Mouse (Mus musculus): ENCODE data around the gene Ahrr. TPM values are rescaled to one million over a fixed set of nuclear protein-coding genes. Genes with fewer than 3 reads are reported as not detected.

Gene Ahrr
- polyA plus RNA-seq (2016; fragmentation: Nextera tagmentation; extraction: Ambion mirVana): 1.4 and 2.0 TPM in 2 replicates

GRCm38 (mm10) chr13:74292167-74292566 is at the start of gene Ahrr:
Gene Ahrr, minus strand, starts transcription at chr13:74292331.
- peaks cover 15% of the 10 kb centered on the region for H3K27me3 ChIP-seq
- ATAC-seq (ENCODE audit: low FRiP score): peak; percentile 64; the same call in 1 of the 2 replicates
- peaks cover 4% of the 10 kb centered on the region for H3K4me1 ChIP-seq
- peak within 1 kb of the TSS; percentile 25; the same call in 1 of the 2 replicates for H3K9ac ChIP-seq
- under 1% methylated on average over 26 of the region's 27 CpGs for WGBS
- H3K27ac ChIP-seq: no peak within 1 kb of the TSS
- H3K36me3 ChIP-seq (replicated peaks): no peaks in the 10 kb centered on the region
- H3K9me3 ChIP-seq: no peaks in the 10 kb centered on the region
- H3K4me3 ChIP-seq (replicated peaks): peak within 1 kb of the TSS; percentile 26
- peak within 1 kb of the TSS; percentile 55 for H3K4me2 ChIP-seq

DNA sequence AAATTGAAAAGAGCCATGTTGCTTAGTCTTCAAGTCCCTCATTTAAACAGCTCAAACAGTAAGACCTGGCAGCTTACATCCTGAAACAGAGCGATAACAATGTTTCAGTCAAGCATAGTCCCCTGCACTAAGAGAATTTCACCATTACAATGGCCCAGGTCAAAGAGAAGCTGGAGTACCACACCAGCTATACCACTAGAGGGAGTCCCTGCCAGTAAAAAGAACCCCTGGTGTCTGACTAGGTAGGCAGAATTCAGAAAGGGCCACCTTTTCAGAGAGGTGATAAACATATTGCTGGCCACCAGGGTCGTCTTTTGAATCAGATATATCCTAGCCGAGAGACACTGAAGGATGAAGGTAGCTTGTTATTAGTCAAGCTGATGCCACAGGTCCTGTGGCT is 48.9 kb upstream of the Ahrr start:
- no peak overlapping the region for H3K9ac ChIP-seq
- ATAC-seq (ENCODE audit: low FRiP score): no peak; the same call in 1 of the 2 replicates
- H3K27ac ChIP-seq: no peak overlapping the region
- H3K4me1 ChIP-seq: no peaks in the 10 kb centered on the region
- WGBS: 47% methylated on average over 3 of the region's 3 CpGs
- no peak overlapping the region for H3K4me3 ChIP-seq (replicated peaks)
- H3K36me3 ChIP-seq (replicated peaks): peaks cover 60% of the 10 kb centered on the region
- H3K4me2 ChIP-seq: no peak overlapping the region
- no peaks in the 10 kb centered on the region for H3K9me3 ChIP-seq
- H3K27me3 ChIP-seq: no peaks in the 10 kb centered on the region

DNA sequence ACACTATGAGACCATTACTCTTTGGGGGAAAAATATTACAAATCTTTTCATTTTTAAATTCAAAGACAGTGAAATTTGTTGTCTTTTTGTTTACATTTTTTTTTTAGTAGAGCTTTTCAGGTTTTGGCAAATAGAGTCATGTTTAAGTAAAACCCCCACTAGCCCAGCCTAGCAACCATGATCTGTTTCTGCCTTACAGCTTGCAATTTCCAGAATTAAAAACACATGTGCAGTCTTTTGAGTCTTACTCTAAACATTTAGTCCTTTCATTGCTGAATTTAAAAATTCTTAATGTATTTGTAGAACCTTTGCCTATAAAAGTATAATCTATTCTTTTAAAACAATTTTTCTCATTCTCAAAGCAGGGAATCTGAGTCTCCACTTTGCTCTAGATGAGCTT is 37.2 kb upstream of the Ahrr start:
- H3K4me2 ChIP-seq: no peak overlapping the region
- no peak overlapping the region for H3K4me3 ChIP-seq (replicated peaks)
- no peaks in the 10 kb centered on the region for H3K4me1 ChIP-seq
- no peak for ATAC-seq (ENCODE audit: low FRiP score)
- no peak overlapping the region for H3K27ac ChIP-seq
- H3K27me3 ChIP-seq: no peaks in the 10 kb centered on the region
- H3K9ac ChIP-seq: no peak overlapping the region
- no peaks in the 10 kb centered on the region for H3K9me3 ChIP-seq
- peaks cover 78% of the 10 kb centered on the region for H3K36me3 ChIP-seq (replicated peaks)

DNA sequence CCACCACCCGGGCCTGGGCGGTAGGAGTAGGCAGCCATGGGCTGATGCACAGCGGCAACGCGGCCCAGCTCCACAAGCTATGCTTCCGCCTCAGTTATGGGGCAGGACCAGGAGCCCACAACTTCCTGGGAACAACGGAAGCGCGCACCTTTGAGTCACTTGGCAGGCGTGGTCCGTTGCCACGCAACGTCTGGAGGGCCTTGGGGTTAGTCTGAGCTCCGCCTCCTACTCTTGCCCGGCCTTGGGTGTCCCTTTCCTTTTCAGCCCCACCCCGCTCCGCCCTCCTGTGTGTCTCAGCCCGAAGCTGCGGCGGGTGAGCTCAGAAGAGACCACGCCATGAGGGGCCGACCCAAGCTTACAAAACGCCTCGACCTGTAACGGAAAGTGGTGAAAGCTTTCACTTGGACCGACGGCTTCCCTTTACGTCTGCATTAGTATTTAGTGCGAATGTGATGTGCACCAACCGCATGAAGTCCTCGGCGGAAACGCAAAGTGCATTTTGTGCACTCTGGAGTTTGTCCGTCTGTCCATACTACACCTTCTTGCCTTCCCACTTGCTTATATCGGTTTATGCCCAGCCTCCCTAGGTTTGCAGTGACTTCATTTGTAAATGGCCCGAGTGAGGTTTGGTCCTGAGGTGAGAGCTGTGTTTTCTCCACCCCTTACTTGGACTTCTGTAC is 25.2 kb upstream of the Ahrr start, which contains the start of gene Pdcd6:
Gene Pdcd6 (minus strand): TSS at position 411 of the 680 bp plus-strand sequence.
- no peaks in the 10 kb centered on the region for H3K9me3 ChIP-seq
- no peak within 1 kb of the TSS for H3K27ac ChIP-seq
- peaks cover 15% of the 10 kb centered on the region for H3K4me1 ChIP-seq
- peaks cover 22% of the 10 kb centered on the region for H3K36me3 ChIP-seq (replicated peaks)
- H3K4me2 ChIP-seq: peak within 1 kb of the TSS; percentile 84
- H3K9ac ChIP-seq: peak within 1 kb of the TSS; percentile 71
- under 1% methylated on average over 36 of the region's 36 CpGs for WGBS
- H3K4me3 ChIP-seq (replicated peaks): peak within 1 kb of the TSS; percentile 87
- ATAC-seq (ENCODE audit: low FRiP score): peak; percentile 98
- H3K27me3 ChIP-seq: no peaks in the 10 kb centered on the region

- WGBS: 4% methylated on average over 15 of the region's 15 CpGs
- no peaks in the 10 kb centered on the region for H3K27me3 ChIP-seq
- no peak overlapping the region for H3K27ac ChIP-seq
- peaks cover 17% of the 10 kb centered on the region for H3K36me3 ChIP-seq (replicated peaks)
- ATAC-seq (ENCODE audit: low FRiP score): no peak; the same call in 1 of the 2 replicates
- peaks cover 15% of the 10 kb centered on the region for H3K4me1 ChIP-seq
- no peaks in the 10 kb centered on the region for H3K9me3 ChIP-seq
- H3K9ac ChIP-seq: peak overlapping the region; percentile 71
- H3K4me2 ChIP-seq: peak overlapping the region; percentile 84
- peak overlapping the region; percentile 87 for H3K4me3 ChIP-seq (replicated peaks)
Measured at GRCm38 (mm10) chr13:74316789-74317169, 24.6 kb upstream of the Ahrr start.

- Histone ChIP-seq H3K9me3 (no peaks in the 10 kb centered on the region), H3K4me1 (peaks cover 15% of the 10 kb centered on the region), H3K4me3 (replicated peaks) (peak overlapping the region; percentile 87), H3K9ac (peak overlapping the region; percentile 71), H3K27ac (no peak overlapping the region), H3K36me3 (replicated peaks) (peaks cover 13% of the 10 kb centered on the region), H3K4me2 (peak overlapping the region; percentile 84), H3K27me3 (no peaks in the 10 kb centered on the region)
- no peak for ATAC-seq (ENCODE audit: low FRiP score)
- 29% methylated on average over 4 of the region's 4 CpGs for WGBS
Measured at GRCm38 (mm10) chr13:74316386-74316785, 24.3 kb upstream of the Ahrr start.

DNA sequence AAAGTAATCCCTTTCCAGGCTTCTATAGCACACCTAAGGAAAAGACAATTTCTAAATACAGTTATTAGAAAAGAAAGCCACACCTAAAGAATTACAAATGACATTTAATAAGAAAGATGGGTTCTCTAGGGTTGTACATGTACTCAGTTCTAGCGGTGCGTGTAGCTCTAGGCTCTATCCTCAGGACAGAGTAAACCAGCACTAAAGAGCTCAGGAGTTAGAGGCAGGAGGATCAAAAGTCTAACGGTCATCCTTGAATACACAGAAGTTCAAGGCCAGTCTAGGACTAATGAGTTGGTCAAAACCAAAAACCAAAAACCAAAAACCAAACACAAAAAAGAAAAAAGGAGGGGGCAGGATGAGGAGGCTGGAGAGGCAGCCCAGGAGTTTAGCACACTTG is 22.5 kb upstream of the Ahrr start:
- peaks cover 13% of the 10 kb centered on the region for H3K36me3 ChIP-seq (replicated peaks)
- H3K27ac ChIP-seq: no peak overlapping the region
- 95% methylated on average over 3 of the region's 3 CpGs for WGBS
- H3K4me2 ChIP-seq: no peak overlapping the region
- H3K9ac ChIP-seq: no peak overlapping the region
- no peak overlapping the region for H3K4me3 ChIP-seq (replicated peaks)
- ATAC-seq (ENCODE audit: low FRiP score): no peak
- H3K27me3 ChIP-seq: no peaks in the 10 kb centered on the region
- peaks cover 15% of the 10 kb centered on the region for H3K4me1 ChIP-seq
- no peaks in the 10 kb centered on the region for H3K9me3 ChIP-seq

DNA sequence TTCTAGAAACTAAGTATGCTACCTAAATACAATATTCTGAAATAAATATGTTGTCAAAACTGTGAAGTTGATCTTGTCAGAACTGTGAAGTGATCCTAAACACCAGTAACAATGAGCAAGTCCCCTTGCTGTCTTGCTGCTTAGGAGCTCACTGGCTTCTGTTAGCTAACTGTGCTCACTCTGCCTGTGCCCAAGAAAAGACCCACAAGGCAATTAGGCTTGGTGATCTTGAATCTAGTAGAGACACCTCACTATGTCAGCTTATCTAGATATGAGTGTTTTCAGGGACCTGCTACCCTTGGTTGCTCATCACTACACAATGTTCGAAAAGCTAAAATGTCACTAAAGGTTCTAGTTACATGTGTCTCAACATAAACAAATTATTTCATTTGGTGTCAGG is 13.6 kb upstream of the Ahrr start:
- Histone ChIP-seq H3K4me2 (no peak overlapping the region), H3K9ac (no peak overlapping the region), H3K4me3 (replicated peaks) (no peak overlapping the region), H3K27ac (no peak overlapping the region), H3K9me3 (no peaks in the 10 kb centered on the region), H3K36me3 (replicated peaks) (peaks cover 70% of the 10 kb centered on the region), H3K27me3 (no peaks in the 10 kb centered on the region), H3K4me1 (no peaks in the 10 kb centered on the region)
- WGBS: 98% methylated on average over 1 of the region's 1 CpGs
- no peak for ATAC-seq (ENCODE audit: low FRiP score)

DNA sequence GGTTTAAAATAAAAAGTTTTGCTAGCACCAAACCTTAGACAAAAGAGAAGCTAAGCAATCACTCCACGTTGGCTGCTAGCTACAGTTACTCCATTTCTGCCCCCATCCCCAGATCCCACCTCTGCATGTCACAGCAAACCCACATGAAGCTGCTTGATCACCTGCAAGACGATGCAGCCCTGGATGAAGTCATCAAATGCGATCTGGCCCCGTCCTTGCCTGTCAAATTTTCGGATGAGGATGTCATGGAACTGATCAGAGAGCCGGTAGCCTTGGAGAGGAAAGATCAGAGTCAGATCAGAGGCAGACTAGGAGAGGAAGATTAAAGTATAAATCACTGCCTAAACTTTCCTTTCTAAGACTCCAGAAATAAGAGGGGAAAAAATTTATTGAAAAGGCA is 13.2 kb upstream of the Ahrr start:
- no peak overlapping the region for H3K4me3 ChIP-seq (replicated peaks)
- peaks cover 66% of the 10 kb centered on the region for H3K36me3 ChIP-seq (replicated peaks)
- no peak overlapping the region for H3K9ac ChIP-seq
- H3K9me3 ChIP-seq: no peaks in the 10 kb centered on the region
- H3K27ac ChIP-seq: no peak overlapping the region
- no peaks in the 10 kb centered on the region for H3K27me3 ChIP-seq
- no peak for ATAC-seq (ENCODE audit: low FRiP score)
- 90% methylated on average over 6 of the region's 6 CpGs for WGBS
- no peaks in the 10 kb centered on the region for H3K4me1 ChIP-seq
- H3K4me2 ChIP-seq: no peak overlapping the region

DNA sequence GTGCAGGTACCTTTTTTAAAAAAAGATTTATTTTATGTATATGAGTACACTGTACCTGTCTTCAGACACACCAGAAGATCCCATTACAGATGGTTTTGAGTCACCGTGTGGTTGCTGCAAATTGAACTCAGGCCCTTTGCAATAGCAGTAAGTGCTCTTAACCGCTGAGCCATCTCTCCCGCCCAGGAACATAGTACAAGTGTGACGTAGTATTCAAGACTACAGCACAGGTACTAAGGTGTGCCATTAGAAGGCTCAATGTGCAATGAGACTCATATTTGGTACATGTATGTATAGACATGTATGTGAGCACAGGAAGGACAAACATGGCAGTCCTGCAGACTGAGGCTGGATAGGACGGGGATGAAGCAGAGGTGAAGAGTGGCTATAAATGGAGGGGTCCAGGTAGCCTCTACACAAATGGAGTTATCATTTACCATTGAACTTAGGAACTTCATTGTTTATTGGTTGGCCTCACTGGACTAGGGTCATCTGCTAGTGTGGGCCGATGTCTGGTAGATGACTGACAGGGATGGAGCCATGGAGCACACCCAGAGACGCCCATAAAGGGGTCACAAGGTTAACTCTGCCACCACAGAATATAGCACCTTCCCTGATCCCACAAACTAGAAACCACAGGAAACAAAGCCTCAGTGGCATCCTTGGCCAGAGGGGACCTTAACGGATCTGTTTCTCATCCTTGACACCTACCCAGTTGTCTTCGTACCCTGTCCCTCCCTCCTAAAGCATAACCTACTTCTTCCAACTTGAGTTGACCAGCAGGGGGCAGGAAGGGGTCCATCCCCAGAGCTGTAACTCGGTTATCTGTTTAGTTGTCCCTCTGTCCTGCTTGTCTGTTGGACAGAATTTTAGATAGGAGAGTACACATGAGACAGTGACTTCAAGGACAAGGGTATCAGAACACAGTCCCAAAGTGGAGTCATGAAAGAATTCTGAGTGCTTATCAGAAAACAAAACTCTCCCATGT is 10.2 kb upstream of the Ahrr start:
- Histone ChIP-seq H3K27ac (no peak overlapping the region), H3K4me1 (no peaks in the 10 kb centered on the region), H3K9me3 (no peaks in the 10 kb centered on the region), H3K27me3 (no peaks in the 10 kb centered on the region), H3K36me3 (replicated peaks) (peaks cover 44% of the 10 kb centered on the region), H3K4me2 (no peak overlapping the region), H3K4me3 (replicated peaks) (no peak overlapping the region), H3K9ac (no peak overlapping the region)
- 86% methylated on average over 10 of the region's 10 CpGs for WGBS
- ATAC-seq (ENCODE audit: low FRiP score): no peak

GRCm38 (mm10) chr13:74301607-74301984 is 9.5 kb upstream of the Ahrr start:
- WGBS: 81% methylated on average over 6 of the region's 6 CpGs
- H3K36me3 ChIP-seq (replicated peaks): peaks cover 42% of the 10 kb centered on the region
- no peaks in the 10 kb centered on the region for H3K9me3 ChIP-seq
- H3K4me1 ChIP-seq: no peaks in the 10 kb centered on the region
- H3K4me2 ChIP-seq: no peak overlapping the region
- ATAC-seq (ENCODE audit: low FRiP score): no peak
- H3K27me3 ChIP-seq: no peaks in the 10 kb centered on the region
- no peak overlapping the region for H3K27ac ChIP-seq
- no peak overlapping the region for H3K4me3 ChIP-seq (replicated peaks)
- H3K9ac ChIP-seq: no peak overlapping the region

DNA sequence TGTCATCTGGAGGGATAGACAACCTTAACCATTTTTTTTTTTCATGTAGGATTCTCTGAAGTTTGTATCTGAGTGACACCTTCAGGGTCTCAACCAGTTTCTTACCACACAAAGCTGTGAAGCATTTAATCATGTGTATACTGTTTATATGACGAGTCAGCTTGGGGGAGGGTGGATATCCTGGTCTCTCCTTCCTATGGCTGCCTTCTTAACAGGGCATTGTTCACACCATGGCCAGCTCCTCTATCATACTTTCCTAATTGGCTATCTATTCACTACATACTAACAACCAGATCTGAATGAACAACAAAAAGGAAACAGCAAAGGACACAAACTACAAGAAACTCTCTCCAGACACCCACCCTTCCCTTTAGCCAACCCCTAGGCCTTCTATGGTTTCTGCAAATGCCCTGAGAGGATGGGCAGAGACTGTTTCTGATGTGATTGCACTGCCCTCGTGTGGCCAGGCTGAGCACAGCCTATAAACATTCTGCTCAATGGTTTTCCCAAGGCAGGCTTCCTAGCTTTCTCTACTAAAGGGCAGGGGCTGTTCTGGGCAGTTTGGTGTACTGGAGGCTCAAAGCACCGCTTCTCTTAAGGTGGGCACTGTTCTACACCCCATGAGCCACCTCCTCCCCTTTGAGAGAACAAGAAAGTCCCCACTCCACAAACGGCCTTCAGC is 8.9 kb upstream of the Ahrr start:
- no peaks in the 10 kb centered on the region for H3K27me3 ChIP-seq
- H3K9ac ChIP-seq: no peak overlapping the region
- no peak overlapping the region for H3K27ac ChIP-seq
- no peak overlapping the region for H3K4me3 ChIP-seq (replicated peaks)
- WGBS: 41% methylated on average over 4 of the region's 4 CpGs
- H3K4me1 ChIP-seq: no peaks in the 10 kb centered on the region
- H3K4me2 ChIP-seq: no peak overlapping the region
- H3K9me3 ChIP-seq: no peaks in the 10 kb centered on the region
- H3K36me3 ChIP-seq (replicated peaks): peaks cover 36% of the 10 kb centered on the region
- ATAC-seq (ENCODE audit: low FRiP score): peak; percentile 63; the same call in 1 of the 2 replicates
